Mouse (Mus musculus) ES-E14 (cell line): Measurements from ENCODE around the gene Ostm1.

Experiments used
- CHD2 ChIP-seq: IDR thresholded peaks from 2 replicates; pipeline ENCODE4 v1.6.1; 2014; ENCODE audit warnings: mild to moderate bottlenecking, low read depth, low read length, inconsistent platforms
- HCFC1 ChIP-seq: IDR thresholded peaks from 2 replicates; pipeline ENCODE4 v1.6.1; 2012; ENCODE audit warnings: low read length, inconsistent platforms, borderline replicate concordance; ENCODE audit not compliant: insufficient read depth
- MAFK ChIP-seq: IDR thresholded peaks from 2 replicates; pipeline ENCODE4 v1.6.1; 2014; ENCODE audit warnings: mild to moderate bottlenecking, low read depth, low read length, inconsistent platforms; ENCODE audit not compliant: insufficient read depth
- ZC3H11A ChIP-seq: IDR thresholded peaks from 2 replicates; pipeline ENCODE4 v1.6.1; 2012; ENCODE audit warnings: low read depth, mild to moderate bottlenecking, inconsistent platforms, low read length, borderline replicate concordance
- ZNF384 ChIP-seq: IDR thresholded peaks from 2 replicates; pipeline ENCODE4 v1.6.1; 2012; ENCODE audit warnings: low read depth, low read length, inconsistent platforms

DNA sequence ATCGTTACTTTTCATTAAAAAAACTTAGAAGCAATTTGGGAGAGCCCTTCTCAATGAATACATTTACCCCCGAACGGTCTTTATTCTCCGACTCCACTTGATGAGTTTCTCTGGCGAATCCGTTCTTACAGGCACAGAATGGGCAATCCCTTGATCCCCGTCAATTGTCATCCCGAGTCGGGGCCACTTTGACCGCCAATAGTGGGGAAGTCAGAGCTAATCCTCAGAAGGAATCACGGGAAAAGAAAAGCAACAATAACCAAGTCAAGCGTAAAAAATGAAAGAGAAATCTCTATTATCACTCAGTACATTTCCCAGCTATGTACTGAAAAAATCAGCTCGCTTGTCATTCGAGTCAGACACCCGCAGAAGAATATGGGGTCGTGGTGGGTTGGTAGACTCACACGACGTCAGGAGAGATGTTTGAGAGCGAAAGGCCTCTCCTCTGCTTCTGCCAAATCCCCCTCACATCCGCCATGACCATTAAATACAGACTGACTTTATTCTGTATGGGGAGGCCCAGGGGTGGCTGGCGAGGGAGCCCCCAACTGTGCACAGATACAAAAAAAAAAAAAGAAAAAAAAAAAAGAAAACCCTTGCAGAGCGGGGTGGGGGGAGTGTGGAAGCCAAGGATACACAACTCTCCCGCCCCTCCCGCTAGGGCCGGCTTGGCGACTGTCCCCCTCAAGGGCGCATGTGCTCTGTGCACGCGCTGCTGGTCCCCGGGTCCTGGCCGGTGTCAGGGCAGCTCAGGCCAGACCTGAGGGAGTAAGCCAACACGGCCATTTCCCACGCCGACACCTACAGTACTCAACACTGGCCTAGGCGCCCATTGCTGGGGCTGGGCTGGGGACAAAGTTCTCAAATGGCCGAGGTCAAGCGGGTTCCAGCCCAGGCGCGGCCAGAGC lies 49.1 kb downstream of the Ostm1 start:
- no peak for TF ChIP-seq ZNF384
- TF ChIP-seq MAFK: no peak
- no peak for TF ChIP-seq ZC3H11A
- TF ChIP-seq HCFC1: no peak
- TF ChIP-seq CHD2: no peak
